Mouse (Mus musculus) cerebellum, adult 2 months (tissue): Measurements from ENCODE around the gene Tmbim4.

Experiments
- CTCF ChIP-seq: fragments of 200-500 bp; IDR thresholded peaks from 2 replicates; pipeline ENCODE4 v1.5.1; 2011; ENCODE audit warnings: low read depth, mild to moderate bottlenecking, control low read depth, low read length, moderate library complexity, borderline replicate concordance; ENCODE audit not compliant: insufficient read depth
- POLR2A ChIP-seq: fragments of 200-500 bp; IDR thresholded peaks from 2 replicates; pipeline ENCODE4 v1.6.1; 2011; ENCODE audit warnings: low read length, control low read depth, borderline replicate concordance; ENCODE audit not compliant: insufficient read depth

GRCm38 (mm10) chr10:120188513-120188912, 12.9 kb upstream of the Tmbim4 start:
- TF ChIP-seq POLR2A (no peak), CTCF (no peak)
